Mouse (Mus musculus): ENCODE results near the gene Abi3. TPM values are rescaled to one million over a fixed set of nuclear protein-coding genes. Genes with fewer than 3 reads are reported as not detected.
A peak's percentile ranks its signal among the peaks of the same experiment; 100 is the strongest.

Abi3 gene
- total and polyA plus RNA-seq, 2 experiments from 2014 or later: 1.1 to 1.5 TPM

DNA sequence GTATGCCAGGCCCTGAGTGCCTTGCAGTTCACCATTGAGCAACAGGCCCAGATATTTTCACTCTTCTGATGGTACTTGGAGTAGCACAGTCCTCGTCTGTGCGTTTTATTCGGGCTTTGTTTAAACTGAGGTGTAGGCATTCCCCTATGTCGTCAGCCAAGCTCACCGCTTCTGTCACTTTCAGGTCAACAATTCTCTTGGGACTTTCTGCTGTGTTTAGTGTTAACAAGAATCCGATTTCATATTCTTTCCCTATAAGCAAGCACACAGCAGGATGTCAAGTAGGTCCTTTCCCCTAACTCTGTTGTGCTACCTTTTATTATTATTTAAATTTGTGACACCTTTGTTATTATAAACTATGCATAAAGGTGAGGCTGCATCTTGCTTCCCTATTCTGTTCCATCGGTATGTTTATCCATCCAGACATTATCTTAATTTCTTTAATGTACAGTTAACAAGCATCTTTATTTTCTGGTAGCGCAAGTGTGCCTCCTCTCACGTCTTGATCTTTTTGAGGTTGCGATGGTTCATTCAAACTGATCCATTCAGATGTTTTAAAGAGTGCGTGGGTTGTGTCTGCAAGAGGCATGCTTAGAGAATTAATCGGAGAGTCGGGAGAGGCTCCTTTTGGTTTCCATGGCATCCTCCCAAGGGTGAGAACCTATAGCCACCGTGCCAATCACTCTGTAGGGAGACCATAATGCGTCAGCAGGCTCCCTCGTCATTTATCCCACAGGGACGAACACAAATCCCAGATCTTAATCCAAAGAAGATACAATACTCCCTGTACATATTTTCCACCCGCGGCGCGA, 15.6 kb upstream of the Abi3 start:
- Histone ChIP-seq H3K9me3 (ENCODE audit: low read length) (no peaks in the 10 kb centered on the region), H3K27me3 (ENCODE audit: insufficient read depth, low read length) (no peaks in the 10 kb centered on the region), H3K4me3 (ENCODE audit: low read depth, low read length) (peak overlapping the region; percentile 57), H3K4me1 (ENCODE audit: insufficient read depth, low read length) (no peaks in the 10 kb centered on the region), H3K27ac (ENCODE audit: low read depth, low read length) (peak overlapping the region; percentile 77), H3K36me3 (ENCODE audit: insufficient read depth, low read length) (no peaks in the 10 kb centered on the region), H3K4me2 (ENCODE audit: low read depth, low read length, poor library complexity, severe bottlenecking) (peak overlapping the region; percentile 65), H3K9ac (replicated peaks; ENCODE audit: low read length, poor library complexity, severe bottlenecking) (peak overlapping the region; percentile 54)
- DNase-seq (ENCODE audit: low spot score) (peak; percentile 71), ATAC-seq (ENCODE audit: low FRiP score) (no peak)
- WGBS: 12% methylated on average over 21 of the region's 21 CpGs
- TF ChIP-seq CTCF (IDR thresholded peaks at IDR 0.05): no peak

DNA sequence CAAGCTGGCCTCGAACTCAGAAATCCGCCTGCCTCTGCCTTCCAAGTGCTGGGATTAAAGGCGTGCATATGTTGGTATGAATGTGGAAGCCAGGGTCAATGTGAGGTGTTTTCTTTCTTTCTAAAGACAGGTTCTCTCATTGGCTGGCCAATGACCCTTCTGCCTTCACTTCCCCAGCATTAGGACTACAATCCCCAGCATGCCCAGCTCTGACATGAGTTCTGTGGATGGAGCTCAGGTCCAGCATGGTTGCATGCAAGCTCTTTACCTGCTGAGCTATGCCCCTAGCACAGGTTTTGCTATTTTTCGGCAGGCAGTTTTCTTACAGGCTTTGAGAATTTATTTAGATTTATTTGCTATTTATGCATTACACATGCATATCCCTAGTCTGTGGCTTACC, 15.0 kb upstream of the Abi3 start:
- H3K9ac ChIP-seq (replicated peaks; ENCODE audit: low read length, poor library complexity, severe bottlenecking): no peak overlapping the region
- WGBS: 74% methylated on average over 4 of the region's 4 CpGs
- H3K27me3 ChIP-seq (ENCODE audit: insufficient read depth, low read length): no peaks in the 10 kb centered on the region; the same call in 1 of the 2 replicates
- no peak overlapping the region for H3K4me3 ChIP-seq (ENCODE audit: low read depth, low read length)
- no peak overlapping the region for H3K27ac ChIP-seq (ENCODE audit: low read depth, low read length)
- H3K4me2 ChIP-seq (ENCODE audit: low read depth, low read length, poor library complexity, severe bottlenecking): peak overlapping the region; percentile 65; the same call in 1 of the 2 replicates
- TF ChIP-seq CTCF (IDR thresholded peaks at IDR 0.05): no peak
- DNase-seq (ENCODE audit: low spot score) (peak; percentile 52), ATAC-seq (ENCODE audit: low FRiP score) (no peak)
- no peaks in the 10 kb centered on the region for H3K4me1 ChIP-seq (ENCODE audit: insufficient read depth, low read length)
- no peaks in the 10 kb centered on the region for H3K36me3 ChIP-seq (ENCODE audit: insufficient read depth, low read length)
- H3K9me3 ChIP-seq (ENCODE audit: low read length): no peaks in the 10 kb centered on the region

- no peak overlapping the region for H3K4me2 ChIP-seq (ENCODE audit: low read depth, low read length, poor library complexity, severe bottlenecking)
- H3K9ac ChIP-seq (replicated peaks; ENCODE audit: low read length, poor library complexity, severe bottlenecking): no peak overlapping the region
- no peaks in the 10 kb centered on the region for H3K4me1 ChIP-seq (ENCODE audit: insufficient read depth, low read length)
- H3K4me3 ChIP-seq (ENCODE audit: low read depth, low read length): no peak overlapping the region
- no peaks in the 10 kb centered on the region for H3K9me3 ChIP-seq (ENCODE audit: low read length)
- WGBS: 60% methylated on average over 5 of the region's 5 CpGs
- no peaks in the 10 kb centered on the region for H3K36me3 ChIP-seq (ENCODE audit: insufficient read depth, low read length)
- no peak for ATAC-seq (ENCODE audit: low FRiP score)
- no peak for DNase-seq (ENCODE audit: low spot score)
- no peaks in the 10 kb centered on the region; the same call in none of the 2 replicates for H3K27me3 ChIP-seq (ENCODE audit: insufficient read depth, low read length)
- TF ChIP-seq CTCF (IDR thresholded peaks at IDR 0.05): peak; percentile 68
- H3K27ac ChIP-seq (ENCODE audit: low read depth, low read length): no peak overlapping the region
These were observed 11.4 kb upstream of the Abi3 start for GRCm38 (mm10) chr11:95853684-95854083.

DNA sequence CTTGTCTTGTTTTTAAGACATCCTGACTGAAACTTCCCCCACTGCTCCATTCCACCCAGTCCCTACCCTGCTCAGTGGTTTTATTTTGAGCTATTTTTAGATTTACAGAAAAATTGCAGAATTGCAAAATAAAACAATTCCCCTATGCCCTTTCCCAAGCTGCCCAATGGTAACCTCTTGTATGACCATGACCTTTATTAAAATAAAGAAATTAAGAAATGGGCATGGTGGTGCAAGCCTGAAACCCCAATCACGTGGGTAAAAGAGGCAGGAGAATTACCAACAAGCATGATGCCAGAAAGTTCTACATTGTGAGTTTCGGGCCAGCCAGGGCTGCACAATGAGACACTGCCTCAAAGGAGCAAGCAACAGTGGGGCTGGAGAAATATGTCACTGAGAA, 8.6 kb upstream of the Abi3 start:
- Histone ChIP-seq H3K9me3 (ENCODE audit: low read length) (no peaks in the 10 kb centered on the region), H3K36me3 (ENCODE audit: insufficient read depth, low read length) (no peaks in the 10 kb centered on the region), H3K4me3 (ENCODE audit: low read depth, low read length) (no peak overlapping the region), H3K27me3 (ENCODE audit: insufficient read depth, low read length) (no peaks in the 10 kb centered on the region; the same call in none of the 2 replicates), H3K27ac (ENCODE audit: low read depth, low read length) (no peak overlapping the region), H3K4me1 (ENCODE audit: insufficient read depth, low read length) (no peaks in the 10 kb centered on the region), H3K9ac (replicated peaks; ENCODE audit: low read length, poor library complexity, severe bottlenecking) (no peak overlapping the region), H3K4me2 (ENCODE audit: low read depth, low read length, poor library complexity, severe bottlenecking) (no peak overlapping the region)
- ATAC-seq (ENCODE audit: low FRiP score): no peak
- no peak for TF ChIP-seq CTCF (IDR thresholded peaks at IDR 0.05)
- DNase-seq (ENCODE audit: low spot score): no peak
- WGBS: 73% methylated on average over 2 of the region's 2 CpGs

- Histone ChIP-seq H3K4me1 (ENCODE audit: insufficient read depth, low read length) (no peaks in the 10 kb centered on the region; the same call in 1 of the 2 replicates), H3K9me3 (ENCODE audit: low read length) (no peaks in the 10 kb centered on the region), H3K4me2 (ENCODE audit: low read depth, low read length, poor library complexity, severe bottlenecking) (no peak overlapping the region), H3K9ac (replicated peaks; ENCODE audit: low read length, poor library complexity, severe bottlenecking) (no peak overlapping the region), H3K4me3 (ENCODE audit: low read depth, low read length) (no peak overlapping the region), H3K27ac (ENCODE audit: low read depth, low read length) (no peak overlapping the region), H3K27me3 (ENCODE audit: insufficient read depth, low read length) (no peaks in the 10 kb centered on the region), H3K36me3 (ENCODE audit: insufficient read depth, low read length) (no peaks in the 10 kb centered on the region)
- DNase-seq (ENCODE audit: low spot score) (no peak), ATAC-seq (ENCODE audit: low FRiP score) (no peak)
- no peak for TF ChIP-seq CTCF (IDR thresholded peaks at IDR 0.05)
- whole genome bisulfite sequencing: 68% methylated on average over 4 of the region's 4 CpGs
These were observed 2.7 kb upstream of the Abi3 start for GRCm38 (mm10) chr11:95844935-95845334.

DNA sequence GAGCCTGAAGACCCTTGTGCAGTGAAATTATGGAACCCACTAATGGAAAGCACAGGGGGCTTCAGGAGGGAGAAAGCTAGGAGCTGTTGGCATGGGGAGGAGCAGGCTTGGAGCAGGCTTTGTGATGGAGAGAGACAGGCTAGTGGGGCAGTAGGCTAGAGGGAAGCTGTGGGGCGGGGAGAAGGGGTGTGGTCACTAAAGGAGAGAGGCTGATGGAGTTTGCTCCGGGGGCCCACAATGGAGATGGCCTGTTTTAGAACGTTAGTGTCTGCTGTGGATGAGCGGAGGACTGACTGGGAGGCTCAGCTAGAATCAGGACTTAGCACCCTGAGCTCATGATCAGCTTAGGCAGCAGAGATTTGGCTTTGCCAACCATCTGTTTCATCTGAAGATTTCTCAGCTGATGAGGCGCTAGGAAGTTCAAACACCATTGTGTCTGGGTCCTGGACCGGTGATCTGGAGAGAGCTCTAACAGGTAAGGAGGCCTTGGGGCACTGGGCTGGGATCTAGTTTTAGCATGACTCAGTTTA, 1.2 kb upstream of the Abi3 start:
- no peaks in the 10 kb centered on the region; the same call in 1 of the 2 replicates for H3K4me1 ChIP-seq (ENCODE audit: insufficient read depth, low read length)
- no peak overlapping the region for H3K9ac ChIP-seq (replicated peaks; ENCODE audit: low read length, poor library complexity, severe bottlenecking)
- H3K4me3 ChIP-seq (ENCODE audit: low read depth, low read length): no peak overlapping the region
- ATAC-seq (ENCODE audit: low FRiP score) (no peak), DNase-seq (ENCODE audit: low spot score) (no peak)
- TF ChIP-seq CTCF (IDR thresholded peaks at IDR 0.05): no peak
- no peaks in the 10 kb centered on the region for H3K36me3 ChIP-seq (ENCODE audit: insufficient read depth, low read length)
- 60% methylated on average over 6 of the region's 6 CpGs for WGBS
- no peak overlapping the region for H3K4me2 ChIP-seq (ENCODE audit: low read depth, low read length, poor library complexity, severe bottlenecking)
- no peak overlapping the region for H3K27ac ChIP-seq (ENCODE audit: low read depth, low read length)
- H3K27me3 ChIP-seq (ENCODE audit: insufficient read depth, low read length): no peaks in the 10 kb centered on the region
- H3K9me3 ChIP-seq (ENCODE audit: low read length): no peaks in the 10 kb centered on the region

Data from midbrain, postnatal 0 days (tissue).